Mouse (Mus musculus) lung, embryonic 16.5 days (tissue): Measurements from ENCODE around the gene Cyp51. TPM values are rescaled to one million over a fixed set of nuclear protein-coding genes. Genes with fewer than 3 reads are reported as not detected.
"Not testable (repeated sequence)": the region's sequence is repeated elsewhere in the genome, so short reads cannot be mapped to it uniquely, and the experiment has no call there.

Experiments
- ATAC-seq: fragments of 200-750 bp; cut with Nextera tagmentation; 2 replicates; pipeline ENCODE4 v1.8.0; 2017; ENCODE audit warnings: low read depth, mild to moderate bottlenecking, moderate library complexity
- H3K27ac ChIP-seq: fragments of 300-500 bp; sonication (generic); 2 replicates; pipeline ENCODE4 v1.5.1; 2014; ENCODE audit warnings: mild to moderate bottlenecking, control low read depth, low read length
- H3K27me3 ChIP-seq: fragments of 300-500 bp; sonication (generic); 2 replicates; pipeline ENCODE4 v1.6.1; 2014; ENCODE audit warnings: low read depth, low read length, mixed read lengths; ENCODE audit not compliant: control insufficient read depth, insufficient read depth
- H3K36me3 ChIP-seq: fragments of 300-500 bp; sonication (generic); 2 replicates; pipeline ENCODE4 v1.6.1; 2014; ENCODE audit warnings: low read length; ENCODE audit not compliant: control insufficient read depth, insufficient read depth
- H3K4me1 ChIP-seq: fragments of 300-500 bp; sonication (generic); replicated peaks from 2 replicates; pipeline ENCODE4 v1.6.1; 2014; ENCODE audit warnings: low read length, mixed read lengths; ENCODE audit not compliant: control insufficient read depth, insufficient read depth
- H3K4me2 ChIP-seq: fragments of 300-500 bp; sonication (generic); 2 replicates; pipeline ENCODE4 v1.6.1; 2014; ENCODE audit warnings: low read depth, low read length, control low read depth
- H3K4me3 ChIP-seq: fragments of 300-500 bp; sonication (generic); 2 replicates; pipeline ENCODE4 v1.5.1; 2014; ENCODE audit warnings: mild to moderate bottlenecking, low read length, control low read depth
- H3K9ac ChIP-seq: fragments of 300-500 bp; sonication (generic); 2 replicates; pipeline ENCODE4 v1.6.1; 2014; ENCODE audit warnings: low read length, control low read depth
- H3K9me3 ChIP-seq: fragments of 300-500 bp; sonication (generic); 2 replicates; pipeline ENCODE4 v1.6.1; 2016; ENCODE audit warnings: low read length; ENCODE audit not compliant: control insufficient read depth
- WGBS: fragments of 180-500 bp; shearing (Covaris S2); extraction: QIAGEN DNeasy Blood & Tissue Kit; methylation state at CpG from one replicate; pipeline ENCODE4 v1.1.7; 2014; 5-methylcytosine and 5-hydroxymethylcytosine counted together
- polyA plus RNA-seq: library from polyadenylated mRNA; unstranded; fragments of >200 nt; fragmentation: Nextera tagmentation; extraction: Ambion mirVana; gene quantifications from 2 replicates; pipeline ENCODE4 v1.2.1, GENCODE M21; 2015

The Cyp51 gene
- 33.2 and 38.1 TPM in 2 replicates for polyA plus RNA-seq

DNA sequence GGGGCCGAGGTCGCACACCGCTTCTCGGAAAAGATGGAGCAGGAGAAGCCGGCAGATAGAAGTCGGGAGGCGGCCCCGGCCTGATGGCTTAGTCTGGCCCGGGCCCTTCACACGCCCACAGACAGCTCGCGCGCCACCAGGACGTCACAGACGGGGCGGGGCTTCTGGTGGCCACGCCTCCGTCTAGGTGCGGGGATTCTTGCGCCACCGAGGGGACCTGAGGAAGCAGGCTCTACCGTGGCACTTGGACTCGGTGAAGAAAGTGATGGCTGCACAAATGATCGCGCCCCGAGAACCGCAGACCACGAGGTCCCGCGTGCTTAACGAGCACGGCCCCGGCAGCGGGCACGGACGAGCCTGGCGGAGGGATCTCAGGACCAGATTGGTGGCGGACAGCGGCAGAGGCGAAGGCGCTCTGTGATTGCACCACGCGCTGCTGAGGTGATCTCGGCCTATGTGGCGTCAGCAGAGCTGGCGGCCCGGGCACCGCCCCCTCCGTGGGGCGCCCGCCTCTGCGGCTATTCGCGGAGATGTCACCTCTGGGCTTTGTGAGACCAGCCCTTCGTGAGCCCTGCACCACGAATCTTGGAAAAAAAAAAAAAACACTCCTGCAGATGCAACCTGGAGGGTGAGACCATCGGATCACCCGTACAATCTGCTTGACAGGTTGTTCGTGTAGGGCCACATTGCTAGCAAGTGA is at the start of gene Cyp51:
Gene Cyp51 (minus strand): TSS at position 406 of the 700 bp plus-strand sequence.
- H3K27me3 ChIP-seq: no peaks in the 10 kb centered on the region
- peak within 1 kb of the TSS; percentile 78 for H3K4me2 ChIP-seq
- H3K36me3 ChIP-seq: peaks cover 14% of the 10 kb centered on the region
- H3K9me3 ChIP-seq: 0 out of 2 replicates have a peak, but pooled peaks cover 3% of the 10 kb centered on the region
- WGBS: under 1% methylated on average over 59 of the region's 59 CpGs
- H3K4me3 ChIP-seq: peak within 1 kb of the TSS; percentile 96
- peak within 1 kb of the TSS; percentile 93 for H3K27ac ChIP-seq
- peak; percentile 99 for ATAC-seq
- peak within 1 kb of the TSS; percentile 83 for H3K9ac ChIP-seq
- peaks cover 7% of the 10 kb centered on the region for H3K4me1 ChIP-seq

DNA sequence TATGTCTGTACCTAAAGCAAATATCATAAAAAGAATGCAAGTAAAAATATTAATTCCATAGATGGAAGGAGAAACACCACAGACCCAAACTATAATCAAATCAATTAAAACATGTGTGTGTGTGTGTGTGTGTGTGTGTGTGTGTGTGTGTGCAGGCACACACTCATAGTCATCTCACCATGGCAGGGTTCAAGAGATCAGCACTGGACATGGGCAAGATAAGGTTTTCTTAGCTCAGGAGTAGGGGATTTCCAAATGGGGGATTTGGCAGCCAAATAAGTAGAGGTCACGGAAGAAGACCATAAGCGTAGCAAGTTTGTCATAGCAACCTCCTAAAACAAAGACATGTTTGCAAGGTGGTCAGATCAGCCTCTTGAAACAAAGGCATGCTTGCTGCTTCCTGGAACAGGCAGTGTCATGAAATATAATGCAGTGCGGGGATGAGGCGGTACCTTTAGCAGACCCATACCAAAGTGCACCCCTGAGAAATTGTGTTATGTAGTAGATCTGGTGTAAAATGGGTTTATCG is 8.1 kb upstream of the Cyp51 start:
- Histone ChIP-seq H3K27me3 (no peaks in the 10 kb centered on the region), H3K4me2 (no peak overlapping the region), H3K36me3 (no peaks in the 10 kb centered on the region), H3K4me1 (no peaks in the 10 kb centered on the region), H3K9ac (no peak overlapping the region), H3K4me3 (no peak overlapping the region), H3K9me3 (no peaks in the 10 kb centered on the region), H3K27ac (no peak overlapping the region)
- 87% methylated on average over 5 of the region's 5 CpGs for WGBS
- no peak for ATAC-seq

DNA sequence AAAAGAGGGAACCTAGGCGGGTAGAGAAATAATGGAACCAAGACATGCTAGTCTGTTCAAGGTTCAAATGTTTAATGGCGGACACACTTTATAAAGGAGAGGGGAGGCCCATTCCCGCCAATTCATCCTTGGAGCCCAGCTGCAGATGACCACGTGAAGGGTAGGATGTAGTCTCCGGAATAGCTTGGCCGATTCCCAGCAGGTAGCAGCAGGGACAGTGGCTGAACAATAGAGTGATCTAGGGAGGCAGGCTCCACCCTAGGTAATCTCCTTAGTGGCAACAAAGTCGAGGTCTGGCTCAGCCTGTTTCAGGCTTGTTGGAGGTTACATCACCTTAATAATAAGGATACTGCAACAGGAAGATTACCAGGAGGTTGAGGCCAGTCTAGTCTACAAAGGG is 2.5 kb upstream of the Cyp51 start:
- H3K27me3 ChIP-seq, H3K36me3 ChIP-seq, H3K9me3 ChIP-seq, H3K4me1 ChIP-seq, H3K9ac ChIP-seq, ATAC-seq, H3K27ac ChIP-seq, H3K4me2 ChIP-seq, H3K4me3 ChIP-seq: not testable (repeated sequence)
- WGBS: 66% methylated on average over 7 of the region's 7 CpGs

DNA sequence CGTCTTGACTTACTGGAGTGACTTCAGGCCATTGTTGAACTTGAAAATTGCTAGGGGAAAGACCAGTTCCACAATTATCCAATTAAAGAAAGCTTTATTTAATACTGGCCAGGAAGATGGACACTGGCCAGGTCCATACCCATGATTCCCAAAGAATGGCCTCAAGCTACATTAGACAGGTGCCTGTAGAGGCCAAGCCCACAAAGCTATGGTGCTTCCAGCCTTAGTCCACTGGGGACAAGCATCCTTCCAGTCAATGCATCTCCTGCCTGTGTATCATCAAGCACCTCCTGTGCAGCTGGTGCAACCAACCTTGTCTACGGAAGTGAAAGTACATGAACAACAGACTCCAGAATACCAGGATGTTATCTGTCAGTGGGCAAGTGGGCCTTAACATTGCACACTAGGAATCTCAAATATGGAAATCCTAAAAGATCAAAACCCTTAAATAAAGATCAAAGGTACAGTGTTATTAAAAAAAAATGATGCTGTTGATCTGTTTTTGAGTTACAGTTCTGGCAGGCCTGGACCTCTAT is 1.2 kb upstream of the Cyp51 start:
- Histone ChIP-seq H3K9ac (no peak overlapping the region), H3K27ac (no peak overlapping the region), H3K27me3 (no peaks in the 10 kb centered on the region), H3K4me2 (no peak overlapping the region), H3K4me3 (no peak overlapping the region), H3K4me1 (peaks cover 7% of the 10 kb centered on the region), H3K9me3 (0 out of 2 replicates have a peak, but pooled peaks cover 3% of the 10 kb centered on the region), H3K36me3 (peaks cover 9% of the 10 kb centered on the region)
- 95% methylated on average over 2 of the region's 2 CpGs for WGBS
- no peak for ATAC-seq

DNA sequence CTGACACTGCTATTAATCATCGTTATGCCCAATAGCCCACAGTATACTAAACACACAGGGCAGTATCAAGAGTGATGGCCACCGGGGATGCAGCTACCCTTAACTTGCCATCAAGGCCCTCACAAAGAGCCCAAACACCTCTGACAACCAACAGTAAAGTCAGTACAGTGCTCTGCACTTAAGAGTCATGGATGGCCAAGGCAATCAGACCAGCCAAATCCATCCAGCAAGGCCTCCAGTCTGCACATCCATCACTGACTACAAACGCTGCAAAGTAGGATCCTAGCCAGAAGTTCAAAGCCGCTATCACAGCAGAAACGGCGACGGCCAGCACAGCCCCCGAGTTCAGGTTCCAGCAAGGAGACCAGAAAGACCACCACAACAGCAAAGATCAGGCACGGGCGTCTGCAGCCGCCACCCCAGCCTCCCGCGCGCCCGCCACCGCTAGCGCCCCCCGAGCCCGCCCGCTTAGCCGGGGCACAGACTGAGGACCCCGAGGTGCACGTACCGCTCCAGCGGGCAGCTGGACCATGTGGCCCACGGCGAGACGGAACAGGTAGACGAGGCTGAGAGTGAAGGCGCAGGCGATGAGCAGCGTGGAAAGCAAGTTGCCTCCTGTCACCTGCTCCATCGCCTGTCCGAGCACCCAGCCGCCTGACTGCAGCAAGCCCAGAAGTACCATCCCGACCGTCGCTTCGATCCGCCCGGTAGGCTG is 763 bp downstream of the Cyp51 start:
- H3K4me2 ChIP-seq: peak overlapping the region; percentile 78
- H3K9ac ChIP-seq: peak overlapping the region; percentile 83
- H3K27ac ChIP-seq: peak overlapping the region; percentile 93
- peaks cover 7% of the 10 kb centered on the region for H3K4me1 ChIP-seq
- no peaks in the 10 kb centered on the region for H3K27me3 ChIP-seq
- H3K36me3 ChIP-seq: peaks cover 19% of the 10 kb centered on the region
- peak overlapping the region; percentile 96 for H3K4me3 ChIP-seq
- H3K9me3 ChIP-seq: 0 out of 2 replicates have a peak, but pooled peaks cover 3% of the 10 kb centered on the region
- ATAC-seq: peak; percentile 39
- WGBS: under 1% methylated on average over 34 of the region's 41 CpGs

DNA sequence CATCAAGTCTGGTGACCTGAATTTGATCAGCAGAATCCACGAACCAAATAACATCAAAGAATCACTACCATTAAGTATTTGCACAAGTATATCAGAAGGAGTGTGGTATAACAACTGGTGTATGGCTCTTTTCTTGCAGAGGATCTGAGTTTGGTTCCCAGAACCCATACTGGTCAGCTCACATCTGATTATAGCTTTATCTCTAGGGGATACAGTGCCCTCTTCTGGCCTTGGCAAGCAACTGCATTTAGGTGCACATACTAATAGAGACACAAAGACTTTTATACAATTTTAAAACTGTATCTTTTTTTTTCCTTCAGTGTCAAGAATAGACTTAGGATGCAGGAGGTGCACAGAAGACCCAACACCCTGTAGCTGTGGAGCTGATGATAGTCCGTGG is 2.8 kb downstream of the Cyp51 start:
- H3K4me1 ChIP-seq: peaks cover 7% of the 10 kb centered on the region
- no peak for ATAC-seq
- H3K4me2 ChIP-seq: no peak overlapping the region
- no peak overlapping the region for H3K4me3 ChIP-seq
- 92% methylated on average over 2 of the region's 2 CpGs for WGBS
- peaks cover 19% of the 10 kb centered on the region for H3K36me3 ChIP-seq
- H3K27ac ChIP-seq: no peak overlapping the region
- no peaks in the 10 kb centered on the region for H3K27me3 ChIP-seq
- H3K9me3 ChIP-seq: 0 out of 2 replicates have a peak, but pooled peaks cover 3% of the 10 kb centered on the region
- no peak overlapping the region for H3K9ac ChIP-seq

DNA sequence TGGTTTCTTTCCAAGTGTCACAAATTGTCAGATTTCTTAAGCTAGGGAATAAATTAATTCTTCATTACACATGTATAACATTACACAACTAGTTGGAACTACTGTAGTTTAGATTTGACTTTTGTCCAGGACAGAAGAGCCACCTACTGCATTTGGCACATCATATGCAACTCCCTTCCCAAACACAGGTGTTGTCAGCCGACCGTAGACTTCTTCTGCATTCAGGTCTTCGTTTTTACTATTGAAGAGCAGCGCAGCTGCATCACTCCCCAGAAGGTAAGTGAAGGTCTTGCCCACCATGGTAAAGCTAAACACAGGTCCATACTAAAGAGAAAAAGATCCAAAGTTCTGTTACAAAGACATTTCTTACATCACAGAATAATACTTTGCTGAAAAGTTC is 3.5 kb downstream of the Cyp51 start:
- H3K9me3 ChIP-seq: 0 out of 2 replicates have a peak, but pooled peaks cover 3% of the 10 kb centered on the region
- no peak overlapping the region for H3K4me2 ChIP-seq
- no peak overlapping the region for H3K9ac ChIP-seq
- no peak overlapping the region for H3K4me3 ChIP-seq
- H3K27me3 ChIP-seq: no peaks in the 10 kb centered on the region
- peaks cover 7% of the 10 kb centered on the region for H3K4me1 ChIP-seq
- no peak for ATAC-seq
- 88% methylated on average over 4 of the region's 4 CpGs for WGBS
- H3K36me3 ChIP-seq: peaks cover 19% of the 10 kb centered on the region
- no peak overlapping the region for H3K27ac ChIP-seq

DNA sequence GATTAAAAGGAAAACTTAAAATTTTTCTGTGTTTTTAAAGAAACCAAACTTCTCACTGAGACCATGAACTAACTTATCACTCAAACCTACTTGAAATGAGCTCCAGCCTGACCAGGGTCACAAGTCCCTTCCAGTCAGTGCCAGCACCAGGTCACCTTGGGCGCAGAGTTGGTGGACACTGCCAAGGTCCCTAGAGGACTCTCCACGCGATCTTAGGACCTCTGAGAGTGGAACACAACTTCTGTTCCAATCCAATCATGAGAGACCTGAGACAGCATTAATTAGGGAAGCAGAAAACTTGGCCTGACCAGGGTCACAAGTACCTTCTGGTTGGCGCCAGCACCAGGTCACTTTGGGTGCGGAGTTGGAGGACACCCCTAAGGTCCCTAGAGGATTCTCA is 10.1 kb downstream of the Cyp51 start:
- H3K27me3 ChIP-seq: no peaks in the 10 kb centered on the region
- H3K27ac ChIP-seq: no peak overlapping the region
- H3K36me3 ChIP-seq: peaks cover 20% of the 10 kb centered on the region; the same call in 1 of the 2 replicates
- WGBS: 91% methylated on average over 5 of the region's 5 CpGs
- ATAC-seq: no peak
- H3K4me2 ChIP-seq: no peak overlapping the region
- H3K4me3 ChIP-seq: no peak overlapping the region
- no peaks in the 10 kb centered on the region for H3K9me3 ChIP-seq
- no peaks in the 10 kb centered on the region for H3K4me1 ChIP-seq
- H3K9ac ChIP-seq: no peak overlapping the region

DNA sequence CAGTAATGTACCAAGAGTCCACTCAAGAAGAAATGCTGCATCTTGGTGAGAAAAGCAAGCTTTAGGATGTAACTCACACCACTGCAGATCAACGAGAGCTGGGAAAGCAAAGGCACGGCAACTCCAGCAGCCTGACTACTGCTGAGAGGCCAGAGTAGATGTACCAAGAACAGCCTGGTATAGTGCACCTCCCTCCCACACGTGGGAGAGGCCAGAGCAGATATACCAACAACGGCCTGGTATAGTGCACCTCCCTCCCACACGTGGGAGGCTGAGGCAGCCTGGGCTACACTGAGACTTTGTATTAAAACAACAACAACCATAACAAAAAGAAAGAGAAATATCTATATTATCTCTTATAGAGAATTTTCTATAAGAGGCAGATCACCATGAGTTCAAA is 16.4 kb downstream of the Cyp51 start:
- WGBS: 90% methylated on average over 5 of the region's 5 CpGs
- H3K36me3 ChIP-seq: peaks cover 33% of the 10 kb centered on the region
- no peaks in the 10 kb centered on the region for H3K4me1 ChIP-seq
- no peak overlapping the region for H3K9ac ChIP-seq
- no peak overlapping the region for H3K27ac ChIP-seq
- no peak for ATAC-seq
- no peaks in the 10 kb centered on the region for H3K27me3 ChIP-seq
- no peaks in the 10 kb centered on the region for H3K9me3 ChIP-seq
- H3K4me3 ChIP-seq: no peak overlapping the region
- H3K4me2 ChIP-seq: no peak overlapping the region
